ENCODE assay signal across 9 mouse cellular contexts in the genomic region with DNA sequence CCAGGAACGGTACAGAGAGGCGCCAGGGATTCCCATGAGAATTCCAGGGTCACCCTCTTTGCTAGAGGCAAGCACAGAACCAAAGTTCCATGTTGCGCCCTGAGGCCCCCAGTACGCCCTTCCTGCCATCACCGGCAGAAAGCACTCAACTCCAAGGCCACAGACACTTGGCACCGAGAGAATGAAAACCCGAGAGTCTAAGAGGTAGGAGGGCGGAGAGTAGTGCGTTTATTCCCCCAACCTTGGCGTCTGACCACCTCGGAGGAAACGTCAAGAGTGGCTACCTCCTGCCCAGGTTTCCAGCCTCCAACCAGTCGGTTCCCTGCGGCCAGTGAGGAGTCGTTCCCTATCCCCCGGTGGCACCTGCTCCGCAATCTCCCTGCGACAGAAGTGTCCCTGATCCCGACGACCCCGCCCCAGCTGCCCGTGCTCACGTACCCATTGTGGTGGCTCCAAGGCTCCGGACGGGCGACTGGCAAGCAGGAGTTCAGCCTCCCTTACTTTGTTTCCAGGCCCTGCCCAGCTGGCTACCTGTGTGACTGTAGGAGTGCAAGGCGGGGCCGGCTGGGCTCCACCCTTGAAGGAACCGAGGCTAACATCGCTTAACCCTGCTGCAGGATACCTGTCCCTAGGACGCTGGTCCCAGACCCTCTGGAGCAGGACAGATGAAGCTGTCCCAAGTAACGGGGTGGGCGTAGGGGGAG. TPM values are rescaled to one million over a fixed set of nuclear protein-coding genes. Genes with fewer than 3 reads are reported as not detected.
DNase-seq lines count a peak whose midpoint lies in the region; ATAC-seq lines count a peak whose summit lies in the region.
"Had no signal": no experiment of that assay in that cellular context is flagged by ENCODE, and none has a peak within 500 bp of the region (broad histone marks: within the 10 kb centered on the region; RNA-seq: fewer than 3 reads in every experiment).

Slc15a1 (minus strand) TSS at position 472 of the 704 bp plus-strand sequence.

- no peak within 1 kb of the TSS for H3K27ac ChIP-seq in heart, embryonic 16.5 days (ENCODE audit: low read length)
- peak within 1 kb of the TSS; percentile 16; the same call in 1 of the 2 replicates for H3K27ac ChIP-seq in hindbrain, embryonic 10.5 days
- H3K27ac ChIP-seq in liver, embryonic 16.5 days (ENCODE audit: low read length) = no peak within 1 kb of the TSS
- no peak within 1 kb of the TSS for H3K27ac ChIP-seq in neural tube, embryonic 15.5 days (replicated peaks)

- peaks cover 27% of the 10 kb centered on the region for H3K27me3 ChIP-seq in heart, embryonic 16.5 days (ENCODE audit: control insufficient read depth, insufficient read depth, low read length)
- H3K27me3 ChIP-seq in hindbrain, embryonic 10.5 days (ENCODE audit: insufficient read depth, poor library complexity, severe bottlenecking) = peaks cover 41% of the 10 kb centered on the region
- peaks cover 28% of the 10 kb centered on the region for H3K27me3 ChIP-seq in liver, embryonic 16.5 days (ENCODE audit: control insufficient read depth, insufficient read depth, low read depth, low read length)
- H3K27me3 ChIP-seq in neural tube, embryonic 15.5 days (replicated peaks) = peaks cover 29% of the 10 kb centered on the region
- H3K27me3 ChIP-seq: CH12.LX had no signal

- H3K9me3 ChIP-seq in heart, embryonic 16.5 days (replicated peaks; ENCODE audit: control insufficient read depth, low read length) = no peaks in the 10 kb centered on the region
- no peaks in the 10 kb centered on the region for H3K9me3 ChIP-seq in hindbrain, embryonic 10.5 days
- H3K9me3 ChIP-seq in liver, embryonic 16.5 days (replicated peaks; ENCODE audit: control insufficient read depth, low read length) = no peaks in the 10 kb centered on the region
- H3K9me3 ChIP-seq in neural tube, embryonic 15.5 days (replicated peaks) = no peaks in the 10 kb centered on the region

- peak within 1 kb of the TSS; percentile 44 for H3K4me3 ChIP-seq in heart, embryonic 16.5 days (ENCODE audit: low read length)
- H3K4me3 ChIP-seq in hindbrain, embryonic 10.5 days = peak within 1 kb of the TSS; percentile 44
- H3K4me3 ChIP-seq in liver, embryonic 16.5 days (ENCODE audit: low read depth, low read length) = peak within 1 kb of the TSS; percentile 5; the same call in 1 of the 2 replicates
- 0 out of 2 replicates have a peak within 1 kb of the TSS, but pooled peaks have one; percentile 0 for H3K4me3 ChIP-seq in neural tube, embryonic 15.5 days (replicated peaks)

- DNase-seq in heart, postnatal 4 days = no peak
- DNase-seq in hindbrain, embryonic 10.5 days (ENCODE audit: low spot score) = peak; percentile 18
- no peak for DNase-seq in thymus, postnatal 10 days (ENCODE audit: low spot score in 2 of 2)
- no peak for DNase-seq in spleen, postnatal 4 days (ENCODE audit: low spot score in 2 of 2)
- no peak for DNase-seq in heart, postnatal 10 days

- 14% methylated on average over 33 of the region's 33 CpGs for WGBS in heart, embryonic 16.5 days
- WGBS in hindbrain, embryonic 10.5 days = 7% methylated on average over 33 of the region's 33 CpGs
- WGBS in liver, embryonic 16.5 days (ENCODE audit: insufficient replicate concordance) = 8% methylated on average over 33 of the region's 33 CpGs
- 12% methylated on average over 33 of the region's 33 CpGs for WGBS in neural tube, embryonic 15.5 days

- 0 out of 2 replicates have a peak within 1 kb of the TSS, but pooled peaks have one; percentile 16 for H3K9ac ChIP-seq in heart, embryonic 16.5 days (ENCODE audit: low read length)
- H3K9ac ChIP-seq in liver, embryonic 16.5 days (ENCODE audit: low read depth, low read length) = no peak within 1 kb of the TSS
- no peak within 1 kb of the TSS for H3K9ac ChIP-seq in neural tube, embryonic 15.5 days (replicated peaks)

- ATAC-seq in heart, embryonic 16.5 days (replicated peaks; ENCODE audit: extremely low read depth, insufficient read depth, low FRiP score) = no peak
- ATAC-seq in liver, embryonic 16.5 days (ENCODE audit: low read depth) = no peak
- no peak for ATAC-seq in neural tube, embryonic 15.5 days (ENCODE audit: low FRiP score)

- peaks cover 5% of the 10 kb centered on the region; the same call in 1 of the 2 replicates for H3K4me1 ChIP-seq in heart, embryonic 16.5 days (ENCODE audit: control insufficient read depth, insufficient read depth, low read length)
- peaks cover 18% of the 10 kb centered on the region for H3K4me1 ChIP-seq in hindbrain, embryonic 10.5 days (replicated peaks)
- no peaks in the 10 kb centered on the region for H3K4me1 ChIP-seq in liver, embryonic 16.5 days (ENCODE audit: control insufficient read depth, low read depth, low read length)
- H3K4me1 ChIP-seq in neural tube, embryonic 15.5 days = 0 out of 2 replicates have a peak, but pooled peaks cover 4% of the 10 kb centered on the region

- H3K4me2 ChIP-seq in heart, embryonic 16.5 days (ENCODE audit: low read depth, low read length) = peak within 1 kb of the TSS; percentile 63
- H3K4me2 ChIP-seq in liver, embryonic 16.5 days (ENCODE audit: low read depth, low read length) = peak within 1 kb of the TSS; percentile 39
- H3K4me2 ChIP-seq in neural tube, embryonic 15.5 days = peak within 1 kb of the TSS; percentile 36

- intact Hi-C loops in heart, postnatal 10 days (cut with DNase I) = no loop called here

- no peaks in the 10 kb centered on the region for H3K36me3 ChIP-seq in heart, embryonic 16.5 days (ENCODE audit: control insufficient read depth, insufficient read depth)
- no peaks in the 10 kb centered on the region for H3K36me3 ChIP-seq in hindbrain, embryonic 10.5 days
- H3K36me3 ChIP-seq in liver, embryonic 16.5 days (ENCODE audit: control insufficient read depth, insufficient read depth) = no peaks in the 10 kb centered on the region
- no peaks in the 10 kb centered on the region for H3K36me3 ChIP-seq in neural tube, embryonic 15.5 days

RNA-seq across cellular contexts. Expression of gene Slc15a1, which starts in this region (rescaled TPM):
- polyA plus RNA-seq in heart, embryonic 16.5 days (2015; fragmentation: Nextera tagmentation; extraction: Ambion mirVana) = 0.17 and 0.89 TPM in 2 replicates
- under 1 TPM in 1 of 2 experiments, not detected in 1; 0.12 TPM for total RNA-seq in heart, postnatal 4 days (2021)
- 0.05 and 0.12 TPM in 2 replicates for polyA plus RNA-seq in hindbrain, embryonic 10.5 days (2016; fragmentation: Nextera tagmentation; extraction: Ambion mirVana)
- polyA plus RNA-seq in liver, embryonic 16.5 days (2015; fragmentation: Nextera tagmentation; extraction: Ambion mirVana) = 0.13 TPM in 1 of 2 replicates, not detected in the other
- polyA plus RNA-seq in neural tube, embryonic 15.5 days (2015; fragmentation: Nextera tagmentation; extraction: Ambion mirVana) = 0.70 TPM in 1 of 2 replicates, not detected in the other
- not detected for total RNA-seq in heart, postnatal 10 days (2021)

Comparison
In these comparisons a context has a peak if more than half of its experiments do, and no peak if none do; other contexts are left out.
1. Peak in DNase-seq, H3K4me3 ChIP-seq and H3K27ac ChIP-seq in hindbrain, embryonic 10.5 days; RNA of the gene not detected or under 1 TPM.